Mouse (Mus musculus): Measurements from ENCODE around the gene Zfp512b.
A peak's percentile ranks its signal among the peaks of the same experiment; 100 is the strongest.

The Zfp512b gene

GRCm38 (mm10) chr2:181600828-181601750 lies 8.5 kb upstream of the Zfp512b start:
- TF ChIP-seq CTCF (conservative IDR thresholded peaks at IDR 0.05; ENCODE audit: low read length) (no peak), NANOG (IDR thresholded peaks at IDR 0.05; ENCODE audit: borderline replicate concordance, low read length) (no peak), POU5F1 (IDR thresholded peaks at IDR 0.05; ENCODE audit: borderline replicate concordance, low read length) (no peak)
- Histone ChIP-seq H3K9me3 (ENCODE audit: low read length) (no peaks in the 10 kb centered on the region), H3K4me3 (replicated peaks; ENCODE audit: low read length) (peak overlapping the region; percentile 97), H3K27me3 (ENCODE audit: insufficient read depth, low read length) (no peaks in the 10 kb centered on the region), H3K36me3 (ENCODE audit: insufficient read depth, low read length) (peaks cover 14% of the 10 kb centered on the region; the same call in 1 of the 2 replicates), H3K4me1 (replicated peaks; ENCODE audit: low read depth, low read length) (peaks cover 54% of the 10 kb centered on the region)

GRCm38 (mm10) chr2:181600226-181600758 lies 7.7 kb upstream of the Zfp512b start:
- H3K27me3 ChIP-seq (ENCODE audit: insufficient read depth, low read length), result no peaks in the 10 kb centered on the region
- peaks cover 17% of the 10 kb centered on the region for H3K36me3 ChIP-seq (ENCODE audit: insufficient read depth, low read length)
- TF ChIP-seq POU5F1 (IDR thresholded peaks at IDR 0.05; ENCODE audit: borderline replicate concordance, low read length), result no peak
- TF ChIP-seq NANOG (IDR thresholded peaks at IDR 0.05; ENCODE audit: borderline replicate concordance, low read length), result no peak
- TF ChIP-seq CTCF (conservative IDR thresholded peaks at IDR 0.05; ENCODE audit: low read length), result no peak
- no peaks in the 10 kb centered on the region for H3K9me3 ChIP-seq (ENCODE audit: low read length)
- H3K4me1 ChIP-seq (replicated peaks; ENCODE audit: low read depth, low read length), result peaks cover 54% of the 10 kb centered on the region
- peak overlapping the region; percentile 97 for H3K4me3 ChIP-seq (replicated peaks; ENCODE audit: low read length)

GRCm38 (mm10) chr2:181598454-181599351 lies 6.1 kb upstream of the Zfp512b start, which contains the start of gene Samd10:
Samd10 (minus strand) TSS chr2:181599212.
- Histone ChIP-seq H3K4me3 (replicated peaks; ENCODE audit: low read length) (peak within 1 kb of the TSS; percentile 91), H3K4me1 (replicated peaks; ENCODE audit: low read depth, low read length) (peaks cover 54% of the 10 kb centered on the region), H3K36me3 (ENCODE audit: insufficient read depth, low read length) (peaks cover 17% of the 10 kb centered on the region), H3K27me3 (ENCODE audit: insufficient read depth, low read length) (no peaks in the 10 kb centered on the region), H3K9me3 (ENCODE audit: low read length) (no peaks in the 10 kb centered on the region)
- TF ChIP-seq NANOG (IDR thresholded peaks at IDR 0.05; ENCODE audit: borderline replicate concordance, low read length) (no peak), POU5F1 (IDR thresholded peaks at IDR 0.05; ENCODE audit: borderline replicate concordance, low read length) (no peak), CTCF (conservative IDR thresholded peaks at IDR 0.05; ENCODE audit: low read length) (no peak)

GRCm38 (mm10) chr2:181597378-181598061 lies 4.9 kb upstream of the Zfp512b start:
- Histone ChIP-seq H3K4me1 (replicated peaks; ENCODE audit: low read depth, low read length) (peaks cover 56% of the 10 kb centered on the region), H3K4me3 (replicated peaks; ENCODE audit: low read length) (no peak overlapping the region), H3K27me3 (ENCODE audit: insufficient read depth, low read length) (no peaks in the 10 kb centered on the region), H3K36me3 (ENCODE audit: insufficient read depth, low read length) (peaks cover 15% of the 10 kb centered on the region), H3K9me3 (ENCODE audit: low read length) (no peaks in the 10 kb centered on the region)
- TF ChIP-seq NANOG (IDR thresholded peaks at IDR 0.05; ENCODE audit: borderline replicate concordance, low read length) (no peak), CTCF (conservative IDR thresholded peaks at IDR 0.05; ENCODE audit: low read length) (peak; percentile 29; the same call in 1 of the 2 replicates)

GRCm38 (mm10) chr2:181596221-181596960 lies 3.8 kb upstream of the Zfp512b start:
- H3K27me3 ChIP-seq (ENCODE audit: insufficient read depth, low read length), result no peaks in the 10 kb centered on the region
- H3K4me3 ChIP-seq (replicated peaks; ENCODE audit: low read length), result no peak overlapping the region
- peaks cover 52% of the 10 kb centered on the region for H3K4me1 ChIP-seq (replicated peaks; ENCODE audit: low read depth, low read length)
- no peaks in the 10 kb centered on the region for H3K9me3 ChIP-seq (ENCODE audit: low read length)
- H3K36me3 ChIP-seq (ENCODE audit: insufficient read depth, low read length), result peaks cover 15% of the 10 kb centered on the region
- TF ChIP-seq POU5F1 (IDR thresholded peaks at IDR 0.05; ENCODE audit: borderline replicate concordance, low read length), result no peak
- TF ChIP-seq CTCF (conservative IDR thresholded peaks at IDR 0.05; ENCODE audit: low read length), result no peak

- H3K36me3 ChIP-seq (ENCODE audit: insufficient read depth, low read length), result peaks cover 25% of the 10 kb centered on the region
- peaks cover 58% of the 10 kb centered on the region for H3K4me1 ChIP-seq (replicated peaks; ENCODE audit: low read depth, low read length)
- no peak overlapping the region for H3K4me3 ChIP-seq (replicated peaks; ENCODE audit: low read length)
- no peaks in the 10 kb centered on the region for H3K27me3 ChIP-seq (ENCODE audit: insufficient read depth, low read length)
- H3K9me3 ChIP-seq (ENCODE audit: low read length), result no peaks in the 10 kb centered on the region
- TF ChIP-seq NANOG (IDR thresholded peaks at IDR 0.05; ENCODE audit: borderline replicate concordance, low read length), result no peak
- TF ChIP-seq CTCF (conservative IDR thresholded peaks at IDR 0.05; ENCODE audit: low read length), result peak; percentile 91
Measured at GRCm38 (mm10) chr2:181594946-181595696, 2.5 kb upstream of the Zfp512b start.

- H3K27me3 ChIP-seq (ENCODE audit: insufficient read depth, low read length), result no peaks in the 10 kb centered on the region
- no peak overlapping the region for H3K4me3 ChIP-seq (replicated peaks; ENCODE audit: low read length)
- H3K9me3 ChIP-seq (ENCODE audit: low read length), result no peaks in the 10 kb centered on the region
- TF ChIP-seq POU5F1 (IDR thresholded peaks at IDR 0.05; ENCODE audit: borderline replicate concordance, low read length), result no peak
- TF ChIP-seq NANOG (IDR thresholded peaks at IDR 0.05; ENCODE audit: borderline replicate concordance, low read length), result no peak
- TF ChIP-seq CTCF (conservative IDR thresholded peaks at IDR 0.05; ENCODE audit: low read length), result no peak
- H3K36me3 ChIP-seq (ENCODE audit: insufficient read depth, low read length), result peaks cover 37% of the 10 kb centered on the region
- H3K4me1 ChIP-seq (replicated peaks; ENCODE audit: low read depth, low read length), result peaks cover 51% of the 10 kb centered on the region
Measured at GRCm38 (mm10) chr2:181593937-181594336, 1.3 kb upstream of the Zfp512b start.
